Mouse (Mus musculus) forebrain, embryonic 15.5 days (tissue): Measurements from ENCODE around the gene Stfa2. TPM values are rescaled to one million over a fixed set of nuclear protein-coding genes. Genes with fewer than 3 reads are reported as not detected.
"Not testable (repeated sequence)": the region's sequence is repeated elsewhere in the genome, so short reads cannot be mapped to it uniquely, and the experiment has no call there.

Source experiments
- ATAC-seq: fragments of 200-750 bp; cut with Nextera tagmentation; replicated peaks from 2 replicates; pipeline ENCODE4 v1.8.0; 2017; ENCODE audit warnings: mild to moderate bottlenecking, moderate TSS enrichment, moderate library complexity
- H3K27ac ChIP-seq: fragments of 300-500 bp; sonication (generic); replicated peaks from 2 replicates; pipeline ENCODE4 v1.5.1; 2015; ENCODE audit warnings: mild to moderate bottlenecking, inconsistent platforms
- H3K27me3 ChIP-seq: fragments of 300-500 bp; sonication (generic); 2 replicates; pipeline ENCODE4 v1.6.1; 2015; ENCODE audit warnings: inconsistent platforms
- H3K36me3 ChIP-seq: fragments of 300-500 bp; sonication (generic); 2 replicates; pipeline ENCODE4 v1.6.1; 2015; ENCODE audit warnings: mild to moderate bottlenecking, inconsistent platforms
- H3K4me1 ChIP-seq: fragments of 300-500 bp; sonication (generic); 2 replicates; pipeline ENCODE4 v1.6.1; 2015; ENCODE audit warnings: inconsistent platforms
- H3K4me2 ChIP-seq: fragments of 300-500 bp; sonication (generic); replicated peaks from 2 replicates; pipeline ENCODE4 v1.6.1; 2015; ENCODE audit warnings: mild to moderate bottlenecking, inconsistent platforms
- H3K4me3 ChIP-seq: fragments of 300-500 bp; sonication (generic); 2 replicates; pipeline ENCODE4 v1.5.1; 2015; ENCODE audit warnings: mild to moderate bottlenecking, inconsistent platforms
- H3K9ac ChIP-seq: fragments of 300-500 bp; sonication (generic); replicated peaks from 2 replicates; pipeline ENCODE4 v1.6.1; 2015; ENCODE audit warnings: mild to moderate bottlenecking, inconsistent platforms
- H3K9me3 ChIP-seq: fragments of 300-500 bp; sonication (generic); 2 replicates; pipeline ENCODE4 v1.6.1; 2016; ENCODE audit warnings: inconsistent platforms
- WGBS: fragments of 180-500 bp; shearing (Covaris S2); methylation state at CpG from one replicate; pipeline ENCODE4 v1.1.7; 2015; ENCODE audit warnings: mixed read lengths; 5-methylcytosine and 5-hydroxymethylcytosine counted together
- polyA plus RNA-seq: library from polyadenylated mRNA; unstranded; fragments of >200 nt; fragmentation: Nextera tagmentation; extraction: Ambion mirVana; gene quantifications from 2 replicates; pipeline ENCODE4 v1.2.1, GENCODE M21; 2015

Stfa2 gene
- polyA plus RNA-seq, result not detected in 2 replicates

- Histone ChIP-seq H3K9me3 (no peaks in the 10 kb centered on the region), H3K36me3 (no peaks in the 10 kb centered on the region), H3K9ac (no peak within 1 kb of the TSS), H3K4me3 (no peak within 1 kb of the TSS), H3K27ac (no peak within 1 kb of the TSS), H3K4me2 (no peak within 1 kb of the TSS), H3K27me3 (no peaks in the 10 kb centered on the region), H3K4me1 (no peaks in the 10 kb centered on the region)
- no peak for ATAC-seq
Observed at GRCm38 (mm10) chr16:36408357-36408756, at the start of gene Stfa2. TSS of gene Stfa2 (minus strand) at chr16:36408457.

- no peak within 1 kb of the TSS for H3K4me3 ChIP-seq
- no peak for ATAC-seq
- no peaks in the 10 kb centered on the region for H3K4me1 ChIP-seq
- no peaks in the 10 kb centered on the region for H3K9me3 ChIP-seq
- H3K9ac ChIP-seq, result no peak within 1 kb of the TSS
- no peak within 1 kb of the TSS for H3K4me2 ChIP-seq
- WGBS, result 85% methylated on average over 4 of the region's 4 CpGs
- H3K36me3 ChIP-seq, result no peaks in the 10 kb centered on the region
- H3K27ac ChIP-seq, result no peak within 1 kb of the TSS
- no peaks in the 10 kb centered on the region for H3K27me3 ChIP-seq
Observed at GRCm38 (mm10) chr16:36455342-36455802, 47.1 kb upstream of the Stfa2 start, which contains the start of gene Stfa3. TSS of gene Stfa3 (minus strand) at chr16:36455392.

- not testable (repeated sequence) for ATAC-seq, H3K27ac ChIP-seq, H3K27me3 ChIP-seq, H3K4me3 ChIP-seq, H3K4me2 ChIP-seq, H3K9ac ChIP-seq, H3K4me1 ChIP-seq, H3K9me3 ChIP-seq, H3K36me3 ChIP-seq
- WGBS, result 91% methylated on average over 1 of the region's 1 CpGs
Observed at GRCm38 (mm10) chr16:36420979-36421378, 12.7 kb upstream of the Stfa2 start.

GRCm38 (mm10) chr16:36389060-36389459 is 19.2 kb downstream of the Stfa2 start:
- Histone ChIP-seq H3K4me1 (no peaks in the 10 kb centered on the region), H3K4me3 (no peak overlapping the region), H3K27ac (no peak overlapping the region), H3K27me3 (no peaks in the 10 kb centered on the region), H3K4me2 (no peak overlapping the region), H3K9ac (no peak overlapping the region), H3K36me3 (no peaks in the 10 kb centered on the region), H3K9me3 (no peaks in the 10 kb centered on the region)
- WGBS, result 27% methylated on average over 4 of the region's 4 CpGs
- no peak for ATAC-seq

- H3K4me3 ChIP-seq, H3K4me1 ChIP-seq, H3K9me3 ChIP-seq, H3K36me3 ChIP-seq, H3K27ac ChIP-seq, H3K4me2 ChIP-seq, ATAC-seq, H3K9ac ChIP-seq, H3K27me3 ChIP-seq: not testable (repeated sequence)
- 86% methylated on average over 3 of the region's 3 CpGs for WGBS
Observed at GRCm38 (mm10) chr16:36367648-36368047, 40.6 kb downstream of the Stfa2 start, which contains the start of gene BC100530. TSS of gene BC100530 (minus strand) at chr16:36367748.

Other genes starting within 250 kb of the Stfa2 start
- 0.50 and 0.54 TPM in 2 replicates for gene Gm5483, start 224.2 kb downstream of the Stfa2 start, polyA plus RNA-seq
- gene Gm5416, start 198.1 kb downstream of the Stfa2 start, polyA plus RNA-seq, result not detected in 2 replicates
- not detected in 2 replicates for gene 2010005H15Rik, start 187.0 kb downstream of the Stfa2 start, polyA plus RNA-seq
- gene Stfa1, start 131.5 kb downstream of the Stfa2 start, polyA plus RNA-seq, result 0.99 and 1.5 TPM in 2 replicates
- gene BC117090, start 74.1 kb downstream of the Stfa2 start, polyA plus RNA-seq, result not detected in 2 replicates
- 0.50 and 1.1 TPM in 2 replicates for gene BC100530, start 40.7 kb downstream of the Stfa2 start, polyA plus RNA-seq
- 0.54 TPM in 1 of 2 replicates, not detected in the other for gene Stfa3, start 46.9 kb upstream of the Stfa2 start, polyA plus RNA-seq
- gene Casr, start 153.7 kb upstream of the Stfa2 start, polyA plus RNA-seq, result 0.04 and 0.08 TPM in 2 replicates